Mouse (Mus musculus): ENCODE measurements around the gene Xrcc2. TPM values are rescaled to one million over a fixed set of nuclear protein-coding genes. Genes with fewer than 3 reads are reported as not detected.
A peak's percentile ranks its signal among the peaks of the same experiment; 100 is the strongest.
"Not testable (repeated sequence)": the region's sequence is repeated elsewhere in the genome, so short reads cannot be mapped to it uniquely, and the experiment has no call there.

Xrcc2 gene
- total RNA-seq (2022) = 1 to 10 TPM; 3.3 to 4.1 (median 3.9) TPM

DNA sequence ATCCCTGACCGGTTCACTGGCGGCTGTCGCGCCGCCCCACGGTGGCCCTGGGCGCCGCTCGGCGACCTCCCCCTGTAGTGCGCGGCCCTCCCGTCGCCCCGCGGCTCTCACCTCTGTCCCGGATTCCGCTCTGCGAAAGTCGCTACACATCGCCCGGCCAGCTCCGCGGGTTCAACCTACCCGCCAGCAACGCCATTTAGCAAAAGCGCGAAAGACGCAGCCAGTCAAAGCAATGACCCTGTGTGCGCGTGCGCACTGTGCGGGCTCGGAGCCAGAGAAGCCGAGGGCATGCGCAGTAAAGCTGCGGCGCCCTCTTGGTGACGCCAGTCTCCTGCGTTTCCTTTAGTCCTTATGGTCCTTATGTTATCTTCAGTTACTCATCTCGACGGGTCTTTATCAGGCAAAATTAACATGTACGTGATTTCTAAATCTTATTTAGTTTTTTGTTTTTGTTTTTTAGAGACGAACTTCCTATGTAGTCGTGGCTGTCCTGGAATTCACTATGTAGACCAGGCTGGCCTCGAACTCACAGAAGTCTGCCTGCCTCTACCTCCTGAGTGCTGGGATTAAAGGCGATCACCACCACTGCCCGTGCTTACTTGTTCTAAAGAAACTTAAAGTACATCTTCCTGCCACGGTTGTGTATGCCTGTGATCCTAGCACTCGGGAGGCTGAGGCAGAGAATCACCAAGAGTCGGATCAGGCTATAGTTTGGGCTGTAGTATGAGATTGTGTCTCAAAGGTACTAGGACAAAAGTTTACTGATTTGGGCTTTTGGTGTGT, at the start of gene Xrcc2:
Xrcc2 (minus strand) TSS at position 259 of the 783 bp plus-strand sequence.
- DNase-seq (ENCODE audit: low spot score in 2 of 2) = peak; percentile 91 to 93

- no peak for DNase-seq (ENCODE audit: low spot score in 2 of 2)
These were observed 48.7 kb upstream of the Xrcc2 start for GRCm38 (mm10) chr5:25754236-25754766.

DNA sequence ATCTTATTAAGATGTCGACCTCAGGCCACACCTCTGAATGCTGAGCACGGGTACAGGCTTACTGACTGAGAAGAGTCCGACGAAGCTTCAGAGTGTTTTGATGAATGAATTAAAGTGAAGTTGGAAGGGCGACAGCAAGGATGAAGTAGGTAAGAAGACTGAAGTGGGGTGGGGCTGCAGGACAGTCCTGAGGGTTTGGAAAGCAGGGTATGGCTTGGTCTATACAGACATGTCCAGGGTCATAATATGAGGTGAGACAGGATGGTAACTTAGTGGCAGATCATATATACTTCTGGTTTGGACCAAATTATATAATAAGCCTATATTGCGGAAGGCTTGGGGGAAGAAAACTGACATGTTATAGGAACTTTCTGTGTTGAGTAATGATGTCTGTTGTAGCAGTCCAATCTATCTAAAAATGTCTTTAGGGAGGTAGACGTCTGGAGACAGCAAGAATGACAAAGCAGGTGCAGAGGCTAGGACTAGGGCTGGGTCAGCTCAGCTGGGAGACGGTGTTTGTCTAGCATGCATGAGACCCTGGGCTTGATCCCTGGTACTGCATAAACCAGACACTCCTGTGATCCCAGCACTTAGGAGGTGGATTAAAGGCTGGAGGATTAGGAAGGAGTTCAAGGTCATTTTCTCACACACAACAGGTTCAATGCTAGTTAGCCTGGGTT, 48.1 kb upstream of the Xrcc2 start:
- no peak for DNase-seq (ENCODE audit: low spot score in 2 of 2)

DNA sequence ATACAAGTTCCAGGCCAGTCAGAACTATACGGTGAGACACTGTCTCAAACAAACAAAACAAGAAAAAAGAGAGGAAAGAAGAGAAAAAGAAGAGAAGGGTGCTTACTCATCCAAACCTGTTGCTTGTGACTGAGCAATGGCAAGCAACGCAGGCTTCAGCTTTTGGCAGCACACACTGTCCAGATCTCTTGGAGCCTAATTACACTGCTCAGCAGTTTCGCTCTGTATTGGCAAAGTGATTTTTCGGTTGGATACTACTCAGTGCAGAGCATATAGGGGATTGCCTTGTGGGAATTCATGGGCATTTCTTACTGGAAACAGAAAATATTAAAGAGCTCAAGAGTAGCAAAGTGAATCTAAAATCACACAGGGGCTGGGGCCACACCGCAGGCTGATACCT, 47.2 kb upstream of the Xrcc2 start:
- DNase-seq (ENCODE audit: low spot score in 2 of 2) = peak; percentile 38 to 62

DNA sequence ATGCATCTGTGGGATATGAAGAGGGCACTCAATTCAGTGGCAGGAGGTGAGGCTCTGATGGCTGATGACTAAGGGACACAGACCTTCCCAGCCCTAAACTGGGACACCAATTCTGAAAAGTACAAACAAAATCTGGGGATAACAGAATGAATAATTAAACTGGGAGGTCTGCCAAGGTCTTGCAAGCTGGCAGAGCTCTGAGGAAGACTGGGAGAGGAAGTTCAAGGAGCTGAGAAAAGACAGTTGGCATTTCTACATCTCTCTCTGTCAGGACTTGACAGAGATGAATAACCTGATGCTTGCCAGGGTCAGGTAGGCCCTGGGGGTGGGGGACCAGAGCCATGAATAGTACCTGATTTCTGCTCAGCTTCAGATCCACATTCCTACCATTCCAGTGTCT, 45.9 kb upstream of the Xrcc2 start:
- DNase-seq (ENCODE audit: low spot score in 2 of 2) = no peak

DNA sequence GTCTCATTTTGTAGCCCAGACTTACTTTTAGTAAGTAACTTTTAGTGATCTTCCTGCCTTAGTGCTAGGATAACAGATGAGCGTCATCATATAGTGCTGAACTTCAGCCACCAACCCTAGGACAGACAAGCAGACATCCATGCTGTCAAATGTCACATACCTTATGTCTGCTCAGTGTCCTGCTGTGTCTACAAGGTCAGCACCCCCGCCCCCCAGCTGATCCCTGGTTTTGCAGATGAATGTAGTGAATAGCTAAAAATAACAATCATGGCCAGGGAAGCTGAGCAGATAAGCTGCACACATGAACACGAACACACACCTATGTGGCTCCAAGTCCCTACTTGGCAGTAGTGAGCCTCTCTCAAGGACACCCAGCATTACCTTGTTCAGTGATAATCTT, 43.0 kb upstream of the Xrcc2 start:
- DNase-seq (ENCODE audit: low spot score in 2 of 2) = no peak

DNA sequence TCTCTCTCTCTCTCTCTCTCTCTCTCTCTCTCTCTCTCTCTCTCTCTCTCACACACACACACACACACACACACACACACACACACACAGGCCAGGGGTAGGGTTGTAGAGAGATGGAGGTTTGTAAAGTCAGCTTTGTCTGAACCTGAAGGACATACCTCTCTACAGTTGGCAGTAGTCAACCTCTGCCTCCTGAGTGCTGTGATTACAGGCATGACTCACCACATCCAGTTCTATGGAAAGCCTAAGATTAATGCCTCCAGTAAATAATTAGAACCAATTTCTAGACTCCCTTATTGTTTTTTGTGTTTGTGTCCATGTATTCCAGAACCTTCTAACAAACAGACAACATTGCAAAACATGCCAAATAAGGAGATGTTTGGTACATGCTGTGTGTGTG, 42.3 kb upstream of the Xrcc2 start:
- no peak for DNase-seq (ENCODE audit: low spot score in 2 of 2)

DNA sequence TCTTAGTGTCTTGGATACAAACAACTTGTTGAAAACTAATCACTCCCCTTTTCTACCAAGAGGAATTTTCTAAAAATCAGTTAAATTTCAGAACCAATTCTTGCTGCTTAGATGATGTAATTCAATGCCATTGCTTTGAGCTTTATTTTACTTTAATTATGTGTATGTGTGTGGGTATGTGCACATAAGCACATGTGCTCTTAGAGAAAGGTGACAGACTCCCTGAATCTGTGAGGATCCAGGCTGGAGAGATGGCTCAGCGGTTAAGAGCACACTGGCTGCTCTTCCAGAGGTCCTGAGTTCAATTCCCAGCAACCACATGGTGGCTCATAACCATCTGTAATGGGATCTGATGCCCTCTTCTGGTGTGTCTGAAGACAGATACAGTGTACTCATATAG, 33.3 kb upstream of the Xrcc2 start:
- DNase-seq (ENCODE audit: low spot score in 2 of 2) = not testable (repeated sequence)

DNA sequence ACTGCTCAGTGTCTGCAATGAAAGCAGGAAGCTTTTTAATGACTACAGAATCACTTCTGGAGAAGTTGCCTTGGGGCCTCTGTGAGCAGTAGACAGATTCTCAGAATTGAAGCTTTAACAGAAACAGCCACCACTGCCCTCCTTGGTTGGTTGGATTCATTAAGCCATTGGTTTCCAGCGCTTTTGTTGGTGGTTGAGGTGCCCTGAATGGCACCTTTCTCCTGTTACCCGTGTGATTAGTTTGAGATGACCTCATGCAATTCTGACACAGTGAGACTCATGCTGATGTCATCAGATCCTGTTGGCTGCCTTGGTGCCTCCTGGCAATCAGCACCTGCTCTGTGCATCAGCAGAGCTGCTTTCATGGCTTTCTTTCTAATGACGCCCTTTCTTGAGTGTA, 32.8 kb upstream of the Xrcc2 start:
- DNase-seq (ENCODE audit: low spot score in 2 of 2) = no peak

DNA sequence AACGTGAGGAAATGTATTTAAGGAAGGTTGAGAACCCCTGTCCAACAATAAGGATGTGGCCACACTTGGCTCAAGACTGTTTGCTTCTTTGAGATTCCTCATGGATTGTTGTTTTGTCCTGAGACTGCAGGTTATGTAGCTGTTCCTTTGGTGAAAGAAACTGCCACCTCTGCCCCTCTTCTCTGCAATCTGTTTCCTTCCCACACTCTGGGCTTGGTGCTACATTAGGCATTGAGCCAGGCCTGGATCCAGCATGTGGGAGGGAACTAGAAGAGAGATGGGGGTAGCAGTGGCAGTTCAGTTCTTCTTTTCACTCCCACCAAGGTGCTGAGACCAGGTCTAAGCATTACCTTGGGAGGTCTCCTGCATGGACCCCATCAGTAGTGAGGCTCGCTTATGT, 30.2 kb upstream of the Xrcc2 start:
- no peak for DNase-seq (ENCODE audit: low spot score in 2 of 2)

GRCm38 (mm10) chr5:25734318-25734717, 28.7 kb upstream of the Xrcc2 start:
- DNase-seq (ENCODE audit: low spot score in 2 of 2) = no peak

DNA sequence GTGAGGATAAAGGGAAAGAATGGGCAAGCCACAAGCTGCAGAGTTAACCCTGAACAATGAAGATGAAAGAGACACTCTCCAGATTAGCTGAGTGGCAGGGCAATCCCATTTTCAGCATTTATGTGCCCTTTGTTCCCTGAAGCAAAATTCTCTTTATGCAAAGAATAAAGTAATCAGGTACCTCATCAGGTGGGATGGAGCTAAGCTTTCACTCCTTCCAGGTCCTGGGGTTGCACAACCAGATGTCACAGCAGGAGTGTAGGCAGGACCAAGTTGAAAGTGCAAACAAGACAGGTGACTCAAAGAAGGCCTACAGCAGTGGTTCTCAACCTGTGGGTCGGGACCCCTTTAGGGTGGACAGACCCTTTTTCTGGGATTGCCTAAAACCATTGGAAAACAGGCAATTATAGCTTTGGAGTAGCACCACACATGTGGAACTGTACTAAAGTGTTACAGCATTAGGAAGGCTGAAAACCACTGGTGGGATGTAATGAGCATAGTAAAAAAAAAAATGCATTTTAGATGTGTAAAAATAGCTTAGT, 18.6 kb upstream of the Xrcc2 start:
- DNase-seq (ENCODE audit: low spot score in 2 of 2) = no peak

- DNase-seq (ENCODE audit: low spot score in 2 of 2) = no peak
These were observed 17.4 kb upstream of the Xrcc2 start for GRCm38 (mm10) chr5:25723016-25723415.

- DNase-seq (ENCODE audit: low spot score in 2 of 2) = no peak
These were observed 13.8 kb upstream of the Xrcc2 start for GRCm38 (mm10) chr5:25719390-25719789.

GRCm38 (mm10) chr5:25713001-25713706, 7.5 kb upstream of the Xrcc2 start:
- not testable (repeated sequence) for DNase-seq (ENCODE audit: low spot score in 2 of 2)

- no peak for DNase-seq (ENCODE audit: low spot score in 2 of 2)
These were observed 691 bp downstream of the Xrcc2 start for GRCm38 (mm10) chr5:25704702-25705566.

- DNase-seq (ENCODE audit: low spot score in 2 of 2) = no peak
These were observed 7.7 kb downstream of the Xrcc2 start for GRCm38 (mm10) chr5:25697941-25698340.

- DNase-seq (ENCODE audit: low spot score in 2 of 2) = no peak
These were observed 9.4 kb downstream of the Xrcc2 start for GRCm38 (mm10) chr5:25696256-25696655.

- DNase-seq (ENCODE audit: low spot score in 2 of 2) = no peak
These were observed 9.8 kb downstream of the Xrcc2 start for GRCm38 (mm10) chr5:25695786-25696185.

- no peak for DNase-seq (ENCODE audit: low spot score in 2 of 2)
These were observed 33.7 kb downstream of the Xrcc2 start for GRCm38 (mm10) chr5:25671696-25672520.

Measured in gastrocnemius, adult 8-10 months (tissue).